14 mouse cellular contexts compared by ENCODE assay signal in genomic region chr9:112231935-112232575, GRCm38 (mm10). TPM values are rescaled to one million over a fixed set of nuclear protein-coding genes. Genes with fewer than 3 reads are reported as not detected.
DNase-seq lines count a peak whose midpoint lies in the region; ATAC-seq and TF ChIP-seq lines count a peak whose summit lies in the region.
"Had no signal": no experiment of that assay in that cellular context is flagged by ENCODE, and none has a peak within 500 bp of the region (broad histone marks: within the 10 kb centered on the region; RNA-seq: fewer than 3 reads in every experiment).

No protein-coding gene starts in this region.

- DNase-seq in cerebellum, adult 9-10 months, result peak; percentile 65
- no peak for DNase-seq in cerebellum, adult 11 months
- DNase-seq in layer of hippocampus, adult 2 months (ENCODE audit: low spot score in 2 of 2), result no peak
- no peak for DNase-seq in layer of hippocampus, postnatal 25 days (ENCODE audit: extremely low spot score in 1 of 2, low spot score in 1 of 2)
- DNase-seq in midbrain, postnatal 0 days (ENCODE audit: low spot score), result peak; percentile 52
- no peak for DNase-seq in gastrocnemius, postnatal 10 days
- DNase-seq in urinary bladder, adult 2 months (ENCODE audit: low spot score), result no peak
- DNase-seq: heart, postnatal 14 days; kidney, adult 8-10 months; liver, postnatal 0 days; right cerebral cortex, postnatal 4 days had no signal

- TF ChIP-seq CTCF in layer of hippocampus, adult 2 months (conservative IDR thresholded peaks at IDR 0.05), result no peak
- TF ChIP-seq CTCF in cortical plate, adult 2 months (IDR thresholded peaks at IDR 0.05; ENCODE audit: extremely low read depth, insufficient read depth, low read length), result no peak
- TF ChIP-seq CTCF in midbrain, postnatal 0 days (IDR thresholded peaks at IDR 0.05), result no peak

- peak overlapping the region; percentile 98 for H3K27ac ChIP-seq in layer of hippocampus, adult 2 months
- peak overlapping the region; percentile 80 for H3K27ac ChIP-seq in cortical plate, adult 2 months (ENCODE audit: insufficient read depth, low read length)
- H3K27ac ChIP-seq in midbrain, postnatal 0 days (ENCODE audit: low read depth, low read length), result peak overlapping the region; percentile 96
- H3K27ac ChIP-seq: macrophage; stomach, embryonic 15.5 days had no signal

- WGBS in midbrain, postnatal 0 days, result 41% methylated on average over 8 of the region's 8 CpGs

- peak overlapping the region; percentile 94 for H3K9ac ChIP-seq in midbrain, postnatal 0 days (replicated peaks; ENCODE audit: low read length, poor library complexity, severe bottlenecking)
- H3K9ac ChIP-seq: liver, postnatal 0 days; stomach, embryonic 15.5 days had no signal

- TF ChIP-seq POLR2A in cortical plate, adult 2 months (IDR thresholded peaks at IDR 0.05; ENCODE audit: extremely low read depth, insufficient read depth, low read length), result peak; percentile 63

- no peaks in the 10 kb centered on the region for H3K36me3 ChIP-seq in midbrain, postnatal 0 days (ENCODE audit: insufficient read depth, low read length)
- H3K36me3 ChIP-seq: stomach, embryonic 15.5 days had no signal

- H3K27me3 ChIP-seq in midbrain, postnatal 0 days (ENCODE audit: insufficient read depth, low read length), result no peaks in the 10 kb centered on the region

- no peak for ATAC-seq in midbrain, postnatal 0 days (ENCODE audit: low FRiP score)
- ATAC-seq: liver, postnatal 0 days had no signal

- H3K4me3 ChIP-seq in layer of hippocampus, adult 2 months, result peak overlapping the region; percentile 77
- peak overlapping the region; percentile 85 for H3K4me3 ChIP-seq in cortical plate, adult 2 months (ENCODE audit: insufficient read depth, low read length)
- peak overlapping the region; percentile 73 for H3K4me3 ChIP-seq in midbrain, postnatal 0 days (ENCODE audit: low read depth, low read length)
- H3K4me3 ChIP-seq: stomach, embryonic 15.5 days had no signal

- peaks cover under 1% of the 10 kb centered on the region; the same call in 1 of the 2 replicates for H3K4me1 ChIP-seq in cortical plate, adult 2 months (ENCODE audit: control insufficient read depth, insufficient read depth, low read length)
- no peaks in the 10 kb centered on the region for H3K4me1 ChIP-seq in midbrain, postnatal 0 days (ENCODE audit: insufficient read depth, low read length)
- H3K4me1 ChIP-seq: stomach, embryonic 15.5 days had no signal

- H3K4me2 ChIP-seq in midbrain, postnatal 0 days (ENCODE audit: low read depth, low read length, poor library complexity, severe bottlenecking), result peak overlapping the region; percentile 85
- H3K4me2 ChIP-seq: stomach, embryonic 15.5 days had no signal

- H3K9me3 ChIP-seq in midbrain, postnatal 0 days (ENCODE audit: low read length), result no peaks in the 10 kb centered on the region
- H3K9me3 ChIP-seq: stomach, embryonic 15.5 days had no signal

RNA-seq across cellular contexts. Expression of gene Arpp21, which starts 3.7 kb away (rescaled TPM):
- total RNA-seq in layer of hippocampus, adult 2 months (2021), result 100 to 1,000 TPM; 242 to 245 TPM
- total RNA-seq in layer of hippocampus, postnatal 25 days (2021), result 100 to 1,000 TPM; 196 to 274 TPM
- polyA plus RNA-seq in cortical plate, adult 2 months (2012; rRNA removed), result 521 and 601 TPM in 2 replicates
- 89.5 and 91.3 TPM in 2 replicates for total RNA-seq in midbrain, postnatal 0 days (2014; rRNA removed)
- 56.3 and 58.5 TPM in 2 replicates for polyA plus RNA-seq in midbrain, postnatal 0 days (2015; fragmentation: Nextera tagmentation; extraction: Ambion mirVana)
- 10 to 100 TPM; 52.9 to 54.1 TPM for total RNA-seq in gastrocnemius, postnatal 10 days (2021)
- not detected in 2 replicates for polyA plus RNA-seq in urinary bladder, adult 2 months (2012; rRNA removed)

Comparison
In these comparisons a context has a peak if more than half of its experiments do, and no peak if none do; other contexts are left out.
1. DNase-seq: peak in cerebellum, adult 9-10 months (single experiment) and midbrain, postnatal 0 days (single experiment); none in cerebellum, adult 11 months (single experiment), layer of hippocampus, adult 2 months (0 of 2), layer of hippocampus, postnatal 25 days (0 of 2), gastrocnemius, postnatal 10 days (single experiment) and urinary bladder, adult 2 months (single experiment).
2. Peak in every context shown above with its lines, with median percentiles within 50 percentile points of each other: H3K27ac ChIP-seq and H3K4me3 ChIP-seq.